Mouse (Mus musculus): ENCODE results near the gene Zbtb7a.

The Zbtb7a gene

DNA sequence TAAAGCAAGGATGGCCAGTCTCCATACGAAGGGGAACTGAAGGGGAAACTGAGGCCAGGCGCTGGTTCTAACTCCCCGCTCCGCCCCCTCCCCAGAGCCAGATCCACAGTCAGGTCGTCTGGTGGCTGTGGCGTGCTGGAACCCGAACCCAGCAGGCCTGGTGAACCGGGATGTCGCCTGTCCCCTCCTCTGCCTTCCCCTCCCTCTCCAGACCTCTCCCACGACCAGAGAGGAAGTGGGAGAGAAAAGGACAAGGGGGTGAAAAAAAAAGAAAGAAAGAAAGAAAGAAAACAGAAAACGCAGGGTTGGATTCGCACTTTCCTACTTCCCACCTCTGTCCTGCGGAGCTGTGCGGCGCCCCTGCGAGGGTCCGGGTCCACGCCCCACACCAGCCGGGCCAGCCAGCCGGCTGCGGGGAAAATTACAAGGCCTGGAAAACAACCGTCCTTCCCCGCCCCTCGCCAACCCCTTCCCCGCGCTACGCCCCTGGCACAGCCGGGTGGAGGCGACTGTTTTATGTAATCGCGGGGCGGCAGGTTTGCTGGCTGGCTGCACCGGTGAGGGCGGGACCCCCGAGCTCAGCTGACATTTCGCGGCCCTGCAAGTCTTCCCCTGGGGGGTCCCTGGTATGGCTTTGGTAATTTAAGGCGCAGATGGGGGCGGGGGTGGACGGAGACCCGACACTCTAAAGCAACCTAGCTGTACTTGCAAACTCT is at the start of gene Zbtb7a:
Gene Zbtb7a (plus strand): TSS at position 255 of the 716 bp plus-strand sequence.
- DNase-seq = peak; percentile 97

DNA sequence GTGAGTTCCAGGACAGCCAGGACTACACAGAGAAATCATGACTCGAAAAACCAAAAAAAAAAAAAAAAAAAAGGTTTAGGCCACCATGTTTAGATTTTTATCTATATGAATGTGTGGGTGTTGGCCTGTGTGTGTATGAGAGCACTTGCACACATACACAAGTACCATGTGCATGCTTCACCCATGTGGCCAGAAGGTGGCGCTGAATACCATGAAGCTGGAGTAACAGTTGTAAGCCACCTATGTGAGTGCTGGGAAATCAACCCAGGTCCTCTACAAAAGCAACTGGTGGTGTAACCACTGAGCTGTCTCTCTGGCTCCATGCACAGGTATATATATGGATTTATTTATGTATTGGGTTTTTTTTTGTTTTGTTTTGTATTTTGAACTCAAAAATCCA is 48.0 kb upstream of the Zbtb7a start:
- DNase-seq = no peak

DNA sequence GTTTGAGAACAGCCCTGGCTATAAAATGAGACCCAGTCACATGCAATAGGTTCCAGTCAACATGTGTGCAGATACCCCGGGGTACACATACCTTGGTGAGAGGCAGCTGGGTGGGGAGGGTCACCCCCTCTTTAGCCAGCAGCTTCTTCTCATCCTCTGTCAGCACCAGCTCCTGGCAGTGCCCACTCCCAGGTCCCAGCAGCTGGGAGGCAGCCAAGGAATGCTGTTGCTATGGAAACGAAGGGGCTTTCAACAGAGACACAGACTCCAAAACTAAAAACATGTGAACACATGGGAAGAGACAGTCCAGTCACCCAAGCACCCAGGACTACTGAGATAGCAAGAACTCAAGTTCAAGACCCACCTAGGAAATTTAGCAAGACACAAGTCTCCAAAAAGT is 45.8 kb upstream of the Zbtb7a start:
- DNase-seq = no peak

DNA sequence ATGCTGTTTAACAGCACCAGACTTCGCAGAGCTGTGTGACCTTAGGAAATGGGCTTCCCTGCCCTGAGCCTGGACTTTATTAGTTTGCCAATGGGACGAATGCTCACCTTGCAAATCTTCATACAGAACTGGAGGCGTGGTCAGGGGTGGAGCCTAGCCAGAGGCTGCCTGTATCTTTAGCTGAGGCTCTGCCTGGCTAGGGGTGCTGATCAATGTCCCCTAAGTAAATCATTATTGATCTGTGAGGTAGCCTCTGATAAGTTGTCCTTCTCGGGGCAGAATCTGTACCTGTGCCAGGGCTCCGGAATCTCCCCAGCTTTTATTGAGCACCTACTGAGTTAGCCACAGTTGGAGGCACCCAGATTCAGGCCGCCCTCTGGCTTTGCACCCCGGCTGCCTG is 44.4 kb upstream of the Zbtb7a start:
- no peak for DNase-seq

DNA sequence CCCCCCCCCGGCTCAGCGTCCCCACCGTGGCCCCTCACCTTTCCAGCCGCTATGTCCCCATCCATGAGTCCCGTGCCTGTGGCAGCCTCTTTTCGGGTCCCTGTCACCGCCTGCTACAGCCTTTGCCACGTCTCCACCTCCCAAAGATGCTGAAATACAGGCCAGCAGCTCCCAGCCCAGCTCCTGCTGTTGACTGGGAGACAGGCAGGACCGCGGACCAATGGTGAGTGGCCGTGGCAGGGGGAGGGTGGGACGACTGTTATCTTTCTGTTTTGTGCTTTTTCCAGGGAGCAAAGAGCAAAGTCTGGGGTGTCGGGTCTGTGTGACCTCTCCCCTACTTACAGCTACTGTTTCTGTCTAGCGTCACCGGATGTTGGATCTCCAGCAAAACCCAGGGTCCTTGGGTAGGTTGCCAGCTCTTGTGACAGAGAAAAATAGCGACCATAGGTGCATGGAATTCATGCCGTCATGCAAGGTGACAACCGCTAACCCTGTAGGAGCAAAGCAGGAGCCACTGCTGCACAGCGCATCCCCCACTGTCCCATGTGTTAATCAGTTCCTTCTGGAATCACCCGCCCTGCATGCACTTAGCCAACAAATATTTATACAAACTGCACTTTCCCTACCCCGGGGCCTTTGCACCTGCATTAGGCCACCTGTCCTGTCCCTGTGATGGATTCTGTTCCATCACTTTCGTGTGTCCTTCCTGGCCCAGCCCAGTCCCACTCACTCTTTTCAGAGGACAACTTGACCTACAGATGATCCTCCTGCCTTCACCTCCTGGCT is 42.4 kb upstream of the Zbtb7a start:
- DNase-seq = peak; percentile 96

DNA sequence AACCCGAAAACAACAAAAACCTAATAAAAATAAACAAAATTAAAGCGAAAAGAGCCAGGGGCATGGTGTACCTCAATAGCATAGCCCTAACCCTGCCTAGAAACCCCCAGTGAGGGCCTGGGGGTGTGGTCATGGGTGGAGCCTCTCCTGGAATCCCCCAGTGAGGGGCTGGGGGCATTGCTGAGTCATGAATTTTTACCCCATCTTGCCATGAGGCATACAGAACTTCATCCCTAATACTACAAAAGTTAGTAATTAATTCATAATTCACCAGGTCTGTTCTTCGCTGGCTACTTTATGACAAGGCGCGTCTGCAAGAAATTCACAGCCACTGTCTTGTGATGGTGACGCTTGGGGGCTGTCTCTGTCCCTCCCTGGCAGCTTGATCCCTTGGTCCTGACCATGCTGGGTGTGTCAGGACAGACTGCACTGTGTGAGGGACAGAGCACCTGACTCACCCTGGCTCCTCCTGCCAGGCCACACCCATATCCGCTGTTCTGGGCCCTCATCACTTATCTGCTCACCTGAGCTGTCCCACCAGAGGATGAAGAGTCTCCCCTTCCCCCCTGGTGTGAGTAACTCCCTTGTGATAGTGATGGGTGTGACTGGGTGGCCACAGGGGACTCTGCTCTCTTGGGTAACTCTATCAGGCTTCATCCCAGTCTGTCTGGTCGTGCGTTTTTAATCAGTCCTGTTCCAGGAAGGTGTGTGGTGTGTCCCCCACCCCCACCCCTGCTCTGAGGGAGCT is 39.9 kb upstream of the Zbtb7a start:
- no peak for DNase-seq

DNA sequence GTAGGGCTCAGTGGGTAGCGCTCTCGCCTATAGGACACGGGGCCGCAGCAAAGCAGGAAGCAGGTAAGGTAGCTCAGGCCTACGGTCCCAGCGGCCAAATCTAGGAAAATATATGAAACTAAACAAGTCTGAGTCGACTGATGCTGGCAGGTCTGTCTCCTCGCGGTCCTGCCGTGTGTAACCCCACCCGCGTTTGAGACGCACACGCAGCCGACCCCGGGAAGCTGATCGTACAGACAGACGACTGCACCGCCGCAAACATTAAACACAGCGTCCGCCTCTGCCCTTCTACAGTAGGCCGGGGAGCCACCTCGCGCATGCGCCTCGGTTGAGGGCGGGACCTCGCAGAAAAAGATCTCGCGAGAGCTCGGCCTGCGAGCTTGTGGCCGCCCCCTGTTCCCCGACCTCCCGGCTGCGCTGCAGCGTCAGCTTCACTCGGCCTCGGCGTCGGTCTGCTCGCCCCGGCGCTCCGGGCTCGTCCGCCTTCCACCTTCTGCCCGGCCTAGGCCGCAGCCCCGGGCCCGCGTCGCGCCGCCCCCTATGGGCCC is 29.4 kb upstream of the Zbtb7a start, which contains the start of gene Map2k2:
Gene Map2k2 (plus strand): TSS at position 351 of the 548 bp plus-strand sequence.
- DNase-seq = peak; percentile 100

DNA sequence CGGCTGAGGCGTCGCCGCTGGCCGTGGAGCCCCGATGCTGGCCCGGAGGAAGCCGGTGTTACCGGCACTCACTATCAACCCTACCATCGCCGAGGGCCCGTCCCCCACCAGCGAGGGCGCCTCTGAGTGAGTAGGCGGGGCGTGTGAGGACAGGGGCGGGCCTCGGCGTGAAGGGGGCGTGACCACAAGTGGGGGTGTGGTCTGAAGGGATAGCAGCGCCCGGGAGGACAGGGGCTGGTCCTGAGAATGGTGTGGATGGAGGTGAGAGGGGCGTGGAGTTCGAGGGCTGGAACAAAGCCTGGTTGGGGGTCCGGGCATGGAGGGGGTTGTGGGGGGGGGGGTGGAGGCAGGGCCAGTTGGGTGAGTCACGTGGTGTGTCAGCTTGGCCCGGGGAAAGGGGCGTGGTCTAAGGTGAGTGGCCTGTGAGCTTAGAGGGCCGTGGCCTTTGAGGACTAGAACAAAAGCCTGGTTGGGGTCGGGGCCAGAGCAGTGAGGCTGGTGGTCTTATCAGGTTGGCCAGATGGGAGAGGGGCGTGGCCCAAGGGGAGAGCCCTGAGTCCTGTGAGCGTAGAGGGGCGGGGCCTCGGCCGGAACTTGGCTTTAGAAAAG is 28.8 kb upstream of the Zbtb7a start:
- peak; percentile 99 for DNase-seq

DNA sequence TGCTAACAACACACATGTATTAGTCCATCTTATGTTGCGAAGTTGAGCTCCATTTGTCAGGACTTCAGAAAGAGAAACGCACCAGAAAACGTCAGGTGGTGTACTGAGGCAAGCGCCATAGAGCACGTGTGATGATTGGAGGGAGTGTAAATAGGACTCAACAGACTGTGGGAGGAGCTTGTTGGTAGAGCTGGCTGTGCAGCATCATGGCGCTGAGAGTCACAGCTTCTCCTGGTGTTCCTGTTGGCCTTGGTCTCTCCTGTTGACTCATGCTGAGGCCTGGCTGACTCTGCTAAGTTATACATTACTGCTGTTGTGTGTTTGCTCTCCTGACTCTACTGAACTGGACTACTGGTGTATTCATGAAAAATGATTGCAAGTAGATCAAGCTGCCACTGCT is 22.1 kb upstream of the Zbtb7a start:
- no peak for DNase-seq

DNA sequence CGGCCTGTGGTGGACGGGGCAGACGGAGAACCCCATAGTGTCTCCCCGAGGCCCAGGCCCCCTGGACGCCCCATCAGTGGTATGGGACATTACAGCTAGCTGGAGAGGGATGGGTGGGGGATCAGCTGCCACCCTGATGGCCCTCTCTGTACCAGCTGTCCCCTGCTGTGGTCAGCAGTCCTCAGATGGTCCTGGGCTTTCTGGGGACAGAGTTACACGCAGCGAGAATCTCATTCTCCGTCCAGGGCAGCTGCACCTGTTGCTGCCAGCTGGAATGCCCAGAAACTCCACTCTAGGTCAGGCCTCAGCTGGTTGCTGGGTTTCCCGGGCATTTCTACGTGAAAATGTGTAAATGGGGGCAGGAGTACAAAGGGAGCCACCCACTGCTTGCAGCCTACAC is 15.4 kb upstream of the Zbtb7a start:
- no peak for DNase-seq

DNA sequence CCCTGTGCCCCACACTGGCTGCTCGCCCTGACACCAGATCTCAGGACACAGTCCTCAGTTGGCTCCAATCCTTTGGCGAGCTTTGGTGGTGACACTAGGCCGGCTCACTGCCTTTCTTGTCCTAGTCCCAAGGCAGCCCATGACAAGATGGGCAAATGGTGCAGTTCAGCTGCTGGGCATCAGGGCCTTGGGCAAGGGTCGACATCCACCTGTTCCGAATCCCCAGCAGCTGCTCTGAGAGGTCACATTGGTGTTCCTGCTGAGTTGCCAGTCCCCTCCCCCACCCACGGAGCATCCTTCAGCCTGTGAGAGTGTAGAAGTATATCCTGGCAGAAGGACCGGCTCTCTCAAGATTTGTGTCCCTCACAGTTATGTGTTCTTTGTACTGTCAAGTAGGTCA is 14.4 kb upstream of the Zbtb7a start:
- no peak for DNase-seq

DNA sequence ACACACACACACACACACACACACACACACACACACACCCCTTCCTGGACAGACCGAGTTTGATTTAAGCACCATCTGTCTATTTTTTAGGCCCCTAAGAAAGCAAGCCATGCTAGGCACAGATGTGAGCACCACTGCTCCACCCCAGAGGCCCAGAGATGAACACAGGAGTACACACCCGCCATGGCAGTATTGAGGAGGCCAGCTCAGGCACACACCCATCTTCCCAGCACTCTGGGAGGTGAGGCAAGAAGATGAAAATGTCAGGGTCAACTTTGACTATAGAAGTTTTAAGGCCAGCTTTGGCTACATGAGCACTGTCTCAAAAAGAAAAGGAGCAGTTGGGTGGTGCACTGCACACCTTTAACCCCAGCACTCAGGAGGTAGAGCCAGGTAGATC is 12.1 kb upstream of the Zbtb7a start:
- DNase-seq = no peak

DNA sequence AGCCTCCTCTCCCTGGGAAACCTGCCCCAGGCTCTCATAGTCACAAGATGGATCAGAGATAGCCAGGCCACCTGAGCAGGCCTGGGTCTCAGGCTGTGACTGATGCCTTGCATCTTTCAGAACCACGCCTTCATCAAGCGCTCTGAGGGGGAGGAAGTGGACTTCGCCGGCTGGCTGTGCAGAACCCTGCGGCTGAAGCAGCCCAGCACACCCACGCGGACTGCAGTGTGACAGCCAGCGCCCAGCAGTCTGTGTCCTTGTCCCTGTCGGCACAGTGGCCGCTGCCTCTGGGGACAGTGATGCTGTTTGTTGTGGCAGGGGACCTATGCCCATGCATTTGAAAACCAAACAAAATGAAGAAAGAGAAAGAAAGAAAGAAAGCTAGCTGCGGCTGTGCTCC is 11.5 kb upstream of the Zbtb7a start:
- no peak for DNase-seq

DNA sequence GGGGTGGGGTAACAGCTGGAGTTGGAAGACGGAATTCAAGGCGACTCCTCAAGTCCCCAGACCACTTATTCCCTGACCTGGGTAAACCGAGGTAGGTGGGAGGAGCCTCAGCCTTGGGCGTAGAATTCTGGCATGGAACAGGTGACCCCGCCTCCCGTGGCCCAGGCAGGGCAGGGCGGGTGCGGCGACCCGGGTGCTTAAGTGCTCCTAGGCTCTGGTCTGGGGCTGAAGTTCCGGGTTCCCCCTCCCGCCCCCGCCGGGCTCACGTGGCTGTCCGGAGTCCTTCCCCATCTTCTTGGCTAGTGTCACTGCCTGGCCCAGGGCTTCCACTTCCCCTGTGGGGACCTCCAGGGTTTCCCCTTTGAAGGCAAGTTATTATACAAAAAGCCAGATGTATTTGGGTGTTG is 836 bp upstream of the Zbtb7a start:
- DNase-seq = peak; percentile 99

DNA sequence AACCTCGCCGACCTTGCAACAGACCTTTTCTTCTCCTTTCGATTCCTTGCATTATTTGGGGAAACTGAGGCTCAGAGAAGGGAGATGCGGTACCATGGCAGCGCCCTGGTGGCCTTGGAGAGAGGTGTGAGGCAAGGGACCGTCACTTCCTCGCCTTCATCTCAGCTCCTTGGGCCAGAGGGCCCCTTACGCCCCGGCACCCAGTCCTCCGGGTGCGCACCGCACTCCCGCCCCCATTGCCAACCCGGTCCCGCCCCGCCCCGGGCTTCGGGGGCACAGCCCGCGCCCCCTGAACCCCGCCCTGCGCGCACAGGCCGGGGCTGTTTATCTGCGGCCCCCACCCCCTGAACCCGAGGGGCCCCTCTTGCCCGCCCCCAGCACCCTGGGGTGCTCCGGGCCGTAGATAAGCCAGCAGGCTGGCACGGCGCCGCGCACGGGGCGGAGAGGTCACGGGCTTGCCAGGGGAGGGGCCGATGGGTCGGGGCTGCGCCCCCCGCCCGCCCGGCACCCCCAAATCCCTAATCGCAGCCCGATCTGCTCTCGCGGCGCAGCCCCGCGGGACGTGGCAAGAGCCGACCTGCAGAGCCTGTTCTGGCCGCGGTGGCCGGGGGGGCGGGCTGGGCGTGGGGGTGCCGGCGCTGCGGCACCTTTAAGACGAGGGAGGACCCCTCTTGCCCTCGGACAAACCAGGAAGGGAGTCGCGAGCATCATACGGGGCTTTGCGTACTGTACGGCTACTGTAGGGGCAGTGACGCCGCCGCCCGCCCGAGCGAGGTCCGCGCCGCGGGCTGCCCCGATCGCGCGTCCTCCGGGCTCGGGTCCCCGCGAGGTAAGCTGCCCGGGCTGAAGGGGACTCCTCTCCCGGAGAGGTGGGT is 1.0 kb downstream of the Zbtb7a start:
- DNase-seq = peak; percentile 99

DNA sequence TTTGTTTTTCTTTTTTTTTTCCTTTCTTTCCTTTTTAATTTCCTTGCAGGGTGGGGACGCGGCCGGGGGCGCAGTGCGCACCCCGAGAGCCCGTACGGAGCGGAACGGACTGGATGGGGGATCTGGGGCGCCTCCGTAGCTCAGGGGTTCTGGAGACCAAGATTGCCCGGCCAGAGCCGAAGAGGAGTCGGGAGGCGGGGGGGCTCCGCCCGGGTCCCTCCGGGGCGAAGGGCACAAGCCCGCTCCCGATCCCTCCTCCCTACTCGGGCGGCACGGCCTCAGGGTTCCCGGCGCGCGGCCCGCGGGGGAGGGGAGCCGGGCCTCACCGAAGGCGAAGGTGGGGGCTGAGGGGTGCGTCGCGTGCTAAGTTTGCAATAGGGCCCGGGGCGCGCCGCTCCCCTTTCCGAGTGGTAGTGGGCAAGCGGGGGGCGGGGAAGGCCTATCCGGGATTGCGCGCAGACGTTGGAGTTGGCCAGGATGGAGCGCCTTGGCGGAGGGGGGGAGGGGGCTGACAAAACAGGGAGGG is 1.7 kb downstream of the Zbtb7a start:
- DNase-seq = peak; percentile 99

DNA sequence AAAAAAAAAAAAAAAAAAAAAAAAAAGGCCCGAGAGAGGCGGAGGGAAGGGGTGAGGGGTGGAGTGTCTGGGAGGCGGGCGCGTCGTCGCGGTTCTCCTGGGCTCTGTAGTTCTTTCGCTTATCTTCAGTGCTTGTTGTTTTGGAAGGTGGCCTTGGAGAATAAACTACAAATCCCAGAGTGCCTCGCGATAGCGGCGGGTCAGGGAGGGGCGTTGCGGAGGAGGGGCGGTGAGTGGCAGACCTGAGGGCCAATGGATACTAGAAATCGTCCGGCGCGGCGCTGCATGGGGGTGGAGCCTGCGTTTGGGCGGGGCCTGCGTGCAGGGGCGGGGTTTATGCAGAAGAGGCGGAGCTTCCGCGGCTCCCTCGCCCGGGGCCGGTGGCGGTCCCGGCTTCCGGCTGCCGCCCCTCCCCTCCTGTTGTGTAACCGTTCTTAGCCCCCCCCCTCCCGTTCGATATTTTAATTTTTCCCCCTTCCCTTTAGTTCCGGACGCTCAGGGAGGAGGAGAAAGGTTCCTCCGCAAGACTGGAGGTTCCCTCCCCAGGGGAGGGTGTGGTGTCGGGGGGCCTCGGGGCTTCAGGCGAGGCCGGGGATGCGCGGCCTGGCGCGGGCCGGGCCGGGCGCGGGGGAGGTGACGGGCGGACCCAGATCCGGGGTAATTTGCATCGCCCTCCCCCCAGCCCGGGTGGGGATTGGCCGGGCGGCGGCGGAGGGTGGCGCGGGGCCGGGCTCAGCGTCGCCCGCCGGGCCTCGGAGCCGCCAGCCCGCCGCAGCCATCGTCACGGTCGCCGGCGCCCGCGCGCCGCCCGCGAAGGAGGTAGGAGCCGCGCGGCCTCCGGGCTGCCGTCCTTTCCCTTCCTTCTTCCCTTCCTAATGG is 2.5 kb downstream of the Zbtb7a start:
- DNase-seq = peak; percentile 100

DNA sequence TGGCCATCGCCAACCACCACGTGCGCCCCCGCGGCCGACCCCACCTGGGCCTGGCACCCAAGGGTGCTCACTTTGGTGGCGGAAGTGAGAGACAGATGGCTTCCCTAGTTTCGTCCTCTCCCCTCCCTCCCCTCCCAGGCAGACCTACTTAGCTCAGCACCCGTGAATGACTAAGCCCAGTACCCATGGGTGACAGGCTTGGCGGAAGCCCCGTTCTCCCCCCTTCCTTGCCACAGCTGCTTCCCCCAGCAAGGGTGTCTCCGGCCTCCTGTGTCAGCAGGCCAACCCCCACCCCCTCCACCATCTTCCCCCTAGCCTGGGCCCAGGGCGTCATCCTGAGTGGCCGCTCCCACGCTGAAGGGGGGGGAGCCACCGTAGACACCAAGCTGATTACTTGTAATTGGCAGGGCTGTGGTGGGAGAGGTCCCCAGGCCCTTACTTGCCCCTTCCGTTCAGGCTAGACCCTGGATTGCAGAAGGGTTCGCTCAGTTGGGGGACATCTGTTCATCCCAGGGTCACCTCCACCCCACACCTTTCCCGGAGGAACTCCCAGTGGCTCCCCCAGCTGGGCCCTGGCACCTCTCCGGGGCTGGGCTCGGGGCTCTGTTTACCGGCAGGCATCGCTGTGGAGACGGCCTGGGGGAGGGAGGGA is 3.2 kb downstream of the Zbtb7a start:
- DNase-seq = no peak

DNA sequence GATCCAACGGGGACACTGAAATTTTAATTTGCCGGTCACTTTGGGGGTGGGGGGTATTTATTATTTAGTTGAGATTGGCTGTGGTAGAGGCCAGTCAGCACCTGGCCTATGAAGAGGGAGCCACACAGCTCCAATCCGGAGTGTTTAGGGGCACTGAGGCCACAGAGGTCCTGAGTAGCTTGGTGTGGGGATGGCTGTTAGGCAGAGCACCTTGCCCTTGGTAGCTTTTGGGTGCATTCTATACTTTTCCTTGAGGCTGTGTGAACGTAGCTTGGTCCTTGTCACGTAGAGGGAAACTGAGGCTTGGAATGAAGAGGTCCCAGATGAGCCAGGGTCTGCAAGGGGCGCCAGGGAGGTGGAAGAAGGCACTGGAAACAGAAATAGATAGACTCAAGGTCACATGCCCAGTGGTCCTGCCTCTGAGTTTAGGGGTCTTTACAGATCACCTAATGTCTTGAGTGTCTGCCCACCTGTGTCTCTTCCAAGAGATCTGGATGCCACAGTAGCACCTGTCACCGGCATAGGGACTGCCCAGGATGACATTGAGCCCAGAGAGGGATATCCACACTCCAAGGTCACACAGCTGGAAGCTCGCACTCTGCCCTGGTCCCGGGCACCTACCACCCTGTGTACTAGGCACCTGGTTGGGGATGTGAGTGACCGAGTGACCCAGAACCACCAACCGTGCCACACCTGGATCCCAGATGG is 4.0 kb downstream of the Zbtb7a start:
- peak; percentile 94 for DNase-seq

DNA sequence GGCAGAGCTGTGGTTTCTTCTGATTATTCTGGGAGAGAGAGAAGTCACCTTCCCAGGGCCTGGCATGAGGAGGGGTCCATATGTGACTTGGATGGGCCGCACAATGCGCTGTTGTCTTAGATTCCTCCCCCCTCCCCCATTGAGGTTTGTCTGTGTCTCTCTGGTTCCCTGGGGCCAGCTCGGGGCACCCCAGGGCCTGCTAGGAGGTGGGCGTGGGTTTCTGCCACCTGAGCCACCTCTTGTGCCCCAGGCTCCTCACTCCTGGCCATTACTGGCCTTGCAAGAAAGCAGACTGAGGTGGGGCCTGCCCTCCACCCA is 4.5 kb downstream of the Zbtb7a start:
- peak; percentile 96 for DNase-seq

Measured in heart, adult 11 months (tissue).